Mouse (Mus musculus): ENCODE results near the gene Aspdh. TPM values are rescaled to one million over a fixed set of nuclear protein-coding genes. Genes with fewer than 3 reads are reported as not detected.

Gene Aspdh
- polyA plus RNA-seq, 2 experiments from 2014 or later = not detected

GRCm38 (mm10) chr7:44472961-44473646 is 7.9 kb downstream of the Aspdh start:
- no peak for ATAC-seq

GRCm38 (mm10) chr7:44474419-44474818 is 9.2 kb downstream of the Aspdh start:
- no peak for ATAC-seq

- ATAC-seq = no peak
These were observed 9.9 kb downstream of the Aspdh start for GRCm38 (mm10) chr7:44475046-44475614.

GRCm38 (mm10) chr7:44482836-44483435 is 17.7 kb downstream of the Aspdh start:
- no peak for ATAC-seq

- no peak for ATAC-seq
These were observed 18.9 kb downstream of the Aspdh start for GRCm38 (mm10) chr7:44484109-44484508.

- peak; percentile 70 for ATAC-seq
These were observed 19.8 kb downstream of the Aspdh start for GRCm38 (mm10) chr7:44484841-44485571.

- ATAC-seq = no peak
These were observed 20.5 kb downstream of the Aspdh start for GRCm38 (mm10) chr7:44485572-44486195.

- ATAC-seq = no peak
These were observed 21.9 kb downstream of the Aspdh start for GRCm38 (mm10) chr7:44486927-44487575.

- no peak for ATAC-seq
These were observed 22.7 kb downstream of the Aspdh start for GRCm38 (mm10) chr7:44487936-44488335.

GRCm38 (mm10) chr7:44488545-44488944 is 23.4 kb downstream of the Aspdh start:
- ATAC-seq = no peak

- ATAC-seq = no peak
These were observed 25.1 kb downstream of the Aspdh start for GRCm38 (mm10) chr7:44490281-44490680.

- no peak for ATAC-seq
These were observed 26.2 kb downstream of the Aspdh start for GRCm38 (mm10) chr7:44491391-44491790.

- no peak for ATAC-seq
These were observed 27.1 kb downstream of the Aspdh start for GRCm38 (mm10) chr7:44492166-44492826.

GRCm38 (mm10) chr7:44494681-44495080 is 29.5 kb downstream of the Aspdh start:
- no peak for ATAC-seq

GRCm38 (mm10) chr7:44495086-44495485 is 29.9 kb downstream of the Aspdh start:
- ATAC-seq = no peak

- peak; percentile 94 for ATAC-seq
These were observed 31.0 kb downstream of the Aspdh start, which contains the start of the genes Emc10 and Fam71e1 for GRCm38 (mm10) chr7:44495992-44496770. Emc10 (minus strand) TSS chr7:44496529. Fam71e1 (plus strand) TSS chr7:44496581.

- ATAC-seq = peak; percentile 18
These were observed 31.5 kb downstream of the Aspdh start for GRCm38 (mm10) chr7:44496771-44497109.

- ATAC-seq = no peak
These were observed 32.3 kb downstream of the Aspdh start for GRCm38 (mm10) chr7:44497361-44498055.

- no peak for ATAC-seq
These were observed 33.7 kb downstream of the Aspdh start for GRCm38 (mm10) chr7:44498922-44499321.

- no peak for ATAC-seq
These were observed 34.9 kb downstream of the Aspdh start for GRCm38 (mm10) chr7:44500046-44500445.
